Mouse (Mus musculus) kidney, adult 11 months (tissue): ENCODE data around the gene Gm20431.
A peak's percentile ranks its signal among the peaks of the same experiment; 100 is the strongest.
"Not testable (repeated sequence)": the region's sequence is repeated elsewhere in the genome, so short reads cannot be mapped to it uniquely, and the experiment has no call there.

Experiments used
- DNase-seq: peaks from one replicate; pipeline ENCODE4 v3.0.0; 2022

Gm20431 gene

GRCm38 (mm10) chr2:167629665-167630209 is 31.6 kb downstream of the Gm20431 start:
- no peak for DNase-seq

- DNase-seq, result peak; percentile 70
Measured at GRCm38 (mm10) chr2:167628872-167629271, 32.4 kb downstream of the Gm20431 start.

- no peak for DNase-seq
Measured at GRCm38 (mm10) chr2:167627019-167627418, 34.3 kb downstream of the Gm20431 start.

GRCm38 (mm10) chr2:167625670-167626069 is 35.6 kb downstream of the Gm20431 start:
- no peak for DNase-seq

GRCm38 (mm10) chr2:167624368-167625075 is 36.8 kb downstream of the Gm20431 start:
- no peak for DNase-seq

GRCm38 (mm10) chr2:167622965-167623364 is 38.3 kb downstream of the Gm20431 start:
- DNase-seq, result no peak

GRCm38 (mm10) chr2:167622352-167622751 is 38.9 kb downstream of the Gm20431 start:
- peak; percentile 53 for DNase-seq

- DNase-seq, result no peak
Measured at GRCm38 (mm10) chr2:167621255-167622087, 39.8 kb downstream of the Gm20431 start.

- DNase-seq, result no peak
Measured at GRCm38 (mm10) chr2:167617472-167617871, 43.8 kb downstream of the Gm20431 start.

GRCm38 (mm10) chr2:167617034-167617433 is 44.3 kb downstream of the Gm20431 start:
- no peak for DNase-seq

- not testable (repeated sequence) for DNase-seq
Measured at GRCm38 (mm10) chr2:167613335-167613734, 48.0 kb downstream of the Gm20431 start.

GRCm38 (mm10) chr2:167612122-167612521 is 49.2 kb downstream of the Gm20431 start:
- no peak for DNase-seq

- DNase-seq, result no peak
Measured at GRCm38 (mm10) chr2:167611287-167611686, 50.0 kb downstream of the Gm20431 start.

- no peak for DNase-seq
Measured at GRCm38 (mm10) chr2:167606745-167607123, 54.6 kb downstream of the Gm20431 start.

GRCm38 (mm10) chr2:167605817-167606744 is 55.2 kb downstream of the Gm20431 start:
- no peak for DNase-seq

GRCm38 (mm10) chr2:167605178-167605794 is 56.0 kb downstream of the Gm20431 start:
- DNase-seq, result peak; percentile 85

GRCm38 (mm10) chr2:167602978-167603377 is 58.3 kb downstream of the Gm20431 start:
- DNase-seq, result no peak

- DNase-seq, result no peak
Measured at GRCm38 (mm10) chr2:167602364-167602763, 58.9 kb downstream of the Gm20431 start.

GRCm38 (mm10) chr2:167600481-167600995 is 60.8 kb downstream of the Gm20431 start:
- DNase-seq, result no peak

GRCm38 (mm10) chr2:167599917-167600316 is 61.4 kb downstream of the Gm20431 start:
- no peak for DNase-seq

- no peak for DNase-seq
Measured at GRCm38 (mm10) chr2:167599195-167599594, 62.1 kb downstream of the Gm20431 start.
